ENCODE assay signal across 8 mouse cellular contexts in the genomic region with DNA sequence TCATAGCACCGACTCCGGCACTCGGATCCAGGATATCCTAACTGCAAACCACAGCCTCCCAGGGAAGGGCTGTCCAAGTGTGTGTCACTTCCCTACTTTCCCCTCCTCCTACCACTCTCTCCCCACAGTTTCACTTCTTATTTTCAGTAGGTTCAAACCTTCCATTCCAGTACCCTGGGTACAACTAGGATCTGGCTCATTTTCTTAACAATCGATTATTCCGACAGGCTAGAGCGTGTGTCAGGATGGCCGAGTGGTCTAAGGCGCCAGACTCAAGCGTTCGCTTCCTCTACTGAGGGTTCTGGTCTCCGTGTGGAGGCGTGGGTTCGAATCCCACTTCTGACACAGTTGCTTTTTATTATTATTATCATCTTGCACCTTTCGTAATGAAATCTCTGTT. TPM values are rescaled to one million over a fixed set of nuclear protein-coding genes. Genes with fewer than 3 reads are reported as not detected.
DNase-seq lines count a peak whose midpoint lies in the region; ATAC-seq and TF ChIP-seq lines count a peak whose summit lies in the region.

No protein-coding gene starts in this region.

- H3K4me3 ChIP-seq in gastrocnemius, adult 2 months: peak overlapping the region; percentile 55
- H3K4me3 ChIP-seq in ES-E14 (ENCODE audit: insufficient read depth in 1 of 2, low read depth in 1 of 2, low read length in 2 of 2, poor library complexity in 1 of 2, severe bottlenecking in 1 of 2): peak overlapping the region; percentile 58
- peak overlapping the region; percentile 26 for H3K4me3 ChIP-seq in embryonic facial prominence, embryonic 11.5 days (ENCODE audit: low read depth, low read length)

- in situ Hi-C loops in ES-E14 (cut with MboI; ENCODE audit: low sequenced_read_pairs in 2 of 2, unreplicated experiment in 2 of 2): loop anchor here (25.0 kb wide), 2 partner anchors 1398 to 1523 kb away; no protein-coding TSS in a partner anchor

- H3K4me1 ChIP-seq in ES-E14 (ENCODE audit: control insufficient read depth in 2 of 2, insufficient read depth in 2 of 2, low read length in 2 of 2, poor library complexity in 1 of 2): peaks cover 0 to 2% of the 10 kb centered on the region in 2 experiments; a peak in 1 of 4 replicates
- no peaks in the 10 kb centered on the region for H3K4me1 ChIP-seq in embryonic facial prominence, embryonic 11.5 days (ENCODE audit: control insufficient read depth, insufficient read depth, low read length)

- ATAC-seq in embryonic facial prominence, embryonic 11.5 days (replicated peaks; ENCODE audit: insufficient number of reproducible peaks, low FRiP score, low TSS enrichment, low read depth): no peak
- peak; percentile 63 for ATAC-seq in megakaryocyte progenitor cell, adult 5-6 weeks (replicated peaks; ENCODE audit: poor library complexity)
- no peak for ATAC-seq in activated CD4-positive, CD25-positive, alpha-beta regulatory T cell, adult 4 months

- no peaks in the 10 kb centered on the region for H3K9me3 ChIP-seq in ES-E14 (ENCODE audit: control insufficient read depth, insufficient read depth, low read depth, low read length)
- no peaks in the 10 kb centered on the region for H3K9me3 ChIP-seq in embryonic facial prominence, embryonic 11.5 days (replicated peaks; ENCODE audit: control insufficient read depth, low read length)

- no peak overlapping the region for H3K27ac ChIP-seq in gastrocnemius, adult 2 months
- H3K27ac ChIP-seq in ES-E14 (ENCODE audit: insufficient read depth, low read depth, low read length, poor library complexity, severe bottlenecking): no peak overlapping the region
- H3K27ac ChIP-seq in embryonic facial prominence, embryonic 11.5 days (replicated peaks; ENCODE audit: low read depth, low read length): no peak overlapping the region

- 0 out of 2 replicates have a peak, but pooled peaks cover 2% of the 10 kb centered on the region for H3K27me3 ChIP-seq in embryonic facial prominence, embryonic 11.5 days (ENCODE audit: control insufficient read depth, insufficient read depth, low read length)

- no peak for TF ChIP-seq CTCF in gastrocnemius, adult 2 months (IDR thresholded peaks at IDR 0.05)

- no peaks in the 10 kb centered on the region for H3K36me3 ChIP-seq in ES-E14 (ENCODE audit: control insufficient read depth, insufficient read depth, low read length, poor library complexity, severe bottlenecking)
- H3K36me3 ChIP-seq in embryonic facial prominence, embryonic 11.5 days (replicated peaks; ENCODE audit: control insufficient read depth, insufficient read depth, low read depth, low read length): no peaks in the 10 kb centered on the region

- 3% methylated on average over 14 of the region's 14 CpGs for WGBS in embryonic facial prominence, embryonic 11.5 days

- no peak for DNase-seq in gastrocnemius, adult 2 months
- no peak for DNase-seq in gastrocnemius, postnatal 10 days
- DNase-seq in ES-E14 (ENCODE audit: low read depth, low spot score): peak; percentile 91
- DNase-seq in embryonic facial prominence, embryonic 11.5 days (ENCODE audit: low spot score): peak; percentile 85
- peak; percentile 52 to 60 for DNase-seq in heart, postnatal 36 days
- DNase-seq in layer of hippocampus, postnatal 36 days: peak; percentile 54 to 68

- H3K9ac ChIP-seq in ES-E14 (ENCODE audit: insufficient read depth, low read depth, low read length, poor library complexity, severe bottlenecking): peak overlapping the region; percentile 41
- no peak overlapping the region for H3K9ac ChIP-seq in embryonic facial prominence, embryonic 11.5 days (replicated peaks; ENCODE audit: low read length)

- intact Hi-C loops in gastrocnemius, adult 2 months (cut with DNase I): no loop called here
- intact Hi-C loops in heart, postnatal 36 days (cut with DNase I): loop anchor here (10.0 kb wide), 1 partner anchor 60 kb away; no protein-coding TSS in a partner anchor

- H3K4me2 ChIP-seq in embryonic facial prominence, embryonic 11.5 days (ENCODE audit: low read depth, low read length): peak overlapping the region; percentile 36

TF ChIP-seq in ES-E14, 5 proteins besides CTCF, POLR2A, EP300 and RAD21:
- TF ChIP-seq HCFC1 (IDR thresholded peaks at IDR 0.05; ENCODE audit: borderline replicate concordance, insufficient read depth, low read length): no peak
- peak; percentile 92 for TF ChIP-seq MAFK (IDR thresholded peaks at IDR 0.05; ENCODE audit: insufficient read depth, low read depth, low read length)
- no peak for TF ChIP-seq ZNF384 (IDR thresholded peaks at IDR 0.05; ENCODE audit: low read depth, low read length)
- no peak for TF ChIP-seq CHD2 (IDR thresholded peaks at IDR 0.05; ENCODE audit: low read depth, low read length)
- TF ChIP-seq ZC3H11A (IDR thresholded peaks at IDR 0.05; ENCODE audit: borderline replicate concordance, low read depth, low read length): no peak
TF ChIP-seq in ES-E14: peak in this region for 1.

RNA-seq across cellular contexts. Expression of gene Zfp184, which starts 30.3 kb away (rescaled TPM):
- total RNA-seq in gastrocnemius, adult 2 months (2021): under 1 TPM; 0.17 to 0.36 TPM
- 1 to 10 TPM in 1 of 2 experiments, under 1 TPM in 1; 0.73 to 1.2 TPM for total RNA-seq in gastrocnemius, postnatal 10 days (2021)
- 5.4 and 6.2 TPM in 2 replicates for total RNA-seq in ES-E14 (2012; rRNA removed)
- 28.2 and 30.4 TPM in 2 replicates for polyA plus RNA-seq in embryonic facial prominence, embryonic 11.5 days (2014; fragmentation: Nextera tagmentation; extraction: Ambion mirVana)
- total RNA-seq in heart, postnatal 36 days (2021): under 1 TPM; 0.97 to 0.98 TPM
- total RNA-seq in layer of hippocampus, postnatal 36 days (2021): 1 to 10 TPM; 2.6 to 5.2 TPM
- 13.3 and 16.1 TPM in 2 replicates for total RNA-seq in megakaryocyte progenitor cell, adult 5-6 weeks (2015)
- total RNA-seq in megakaryocyte progenitor cell, adult 5-6 weeks (2017): 9.2 and 15.1 TPM in 2 replicates
- polyA plus RNA-seq in activated CD4-positive, CD25-positive, alpha-beta regulatory T cell, adult 4 months (2017; shearing (Covaris generic)): not detected

Comparison
In these comparisons a context has a peak if more than half of its experiments do, and no peak if none do; other contexts are left out.
1. DNase-seq: peak in ES-E14 (single experiment), embryonic facial prominence, embryonic 11.5 days (single experiment), heart, postnatal 36 days (2 of 2) and layer of hippocampus, postnatal 36 days (2 of 2); none in gastrocnemius, adult 2 months (single experiment) and gastrocnemius, postnatal 10 days (single experiment).
2. Peak in every context shown above with its lines, with median percentiles within 50 percentile points of each other: H3K4me3 ChIP-seq.